Mouse (Mus musculus): ENCODE measurements around the gene Rps6ka5. TPM values are rescaled to one million over a fixed set of nuclear protein-coding genes. Genes with fewer than 3 reads are reported as not detected.

The Rps6ka5 gene
- polyA plus RNA-seq, 2 experiments: 1.2 to 1.4 TPM

- no peaks in the 10 kb centered on the region for H3K27me3 ChIP-seq (ENCODE audit: control insufficient read depth, insufficient read depth, low read length)
- no peak overlapping the region for H3K27ac ChIP-seq
- H3K4me1 ChIP-seq (replicated peaks; ENCODE audit: control insufficient read depth in 2 of 2, insufficient read depth in 2 of 2, low read length in 1 of 2): peaks cover 0 to 4% of the 10 kb centered on the region in 2 experiments; a peak in 3 of 4 replicates
- ATAC-seq (ENCODE audit: insufficient read depth) (no peak), DNase-seq (ENCODE audit: low read depth in 3 of 3, low spot score in 3 of 3) (no peak)
- no peaks in the 10 kb centered on the region for H3K9me3 ChIP-seq (ENCODE audit: control insufficient read depth, low read length)
- H3K36me3 ChIP-seq (replicated peaks; ENCODE audit: control insufficient read depth, insufficient read depth, low read depth): no peaks in the 10 kb centered on the region
- H3K4me2 ChIP-seq (ENCODE audit: low read depth): no peak overlapping the region
- H3K9ac ChIP-seq (replicated peaks): no peak overlapping the region
- H3K4me3 ChIP-seq (ENCODE audit: insufficient read depth in 1 of 2, low read depth in 2 of 2, low read length in 2 of 2): no peak overlapping the region
- TF ChIP-seq EP300 (IDR thresholded peaks at IDR 0.05; ENCODE audit: low read depth) (no peak), CTCF (IDR thresholded peaks at IDR 0.05; ENCODE audit: low read depth) (no peak)
- 41% methylated on average over 4 of the region's 4 CpGs for WGBS (ENCODE audit: insufficient replicate concordance)
These were observed 9.8 kb downstream of the Rps6ka5 start for GRCm38 (mm10) chr12:100716969-100717368.

DNA sequence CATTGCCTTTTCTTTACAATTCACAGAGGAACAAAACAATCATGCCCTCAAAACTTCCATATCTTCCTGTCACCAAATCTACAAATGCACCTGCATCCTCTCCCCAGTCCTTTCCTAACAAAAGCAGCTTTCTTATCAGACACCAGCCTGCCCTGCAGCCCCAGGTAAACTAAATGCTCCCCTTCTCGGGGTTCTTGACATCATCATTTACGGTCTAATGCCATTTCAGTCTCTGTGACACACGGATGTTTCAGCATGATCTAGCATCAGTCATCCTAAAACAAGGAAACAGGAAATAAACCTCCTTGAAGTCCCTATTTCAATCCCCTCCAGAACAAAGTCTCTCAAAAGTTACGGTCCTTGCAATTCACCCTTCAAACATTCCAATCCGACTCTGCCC is 15.0 kb downstream of the Rps6ka5 start:
- Histone ChIP-seq H3K9me3 (ENCODE audit: control insufficient read depth, low read length) (no peaks in the 10 kb centered on the region), H3K4me2 (ENCODE audit: low read depth) (no peak overlapping the region)
- TF ChIP-seq CTCF (IDR thresholded peaks at IDR 0.05; ENCODE audit: low read depth): no peak
- no peak for TF ChIP-seq EP300 (IDR thresholded peaks at IDR 0.05; ENCODE audit: low read depth)

DNA sequence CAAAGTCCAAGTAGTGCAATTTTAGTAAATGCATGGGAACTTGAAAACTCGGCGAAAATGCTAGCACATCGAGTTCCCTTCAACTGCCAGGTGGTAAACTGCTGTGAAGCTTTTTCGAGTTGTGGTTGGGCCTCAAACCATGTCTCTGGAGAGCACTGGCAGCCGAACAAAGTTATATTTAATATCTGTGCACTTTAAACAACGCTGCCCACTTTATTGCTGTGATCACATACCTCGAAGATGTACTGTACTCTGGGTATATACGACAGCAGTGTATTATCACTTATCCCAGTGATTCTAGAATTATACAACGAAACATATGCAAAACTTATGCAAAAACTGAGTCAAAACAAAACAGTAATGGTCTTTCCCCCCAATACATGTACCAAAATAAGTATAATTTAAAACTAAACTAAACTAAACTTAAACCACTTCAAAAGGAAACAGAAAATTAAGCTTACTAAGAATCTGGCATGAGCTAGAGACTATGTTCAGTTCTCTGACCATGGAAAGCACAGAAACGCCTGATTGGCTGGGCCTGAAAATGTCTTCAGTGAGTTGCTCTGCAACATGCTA is 15.6 kb downstream of the Rps6ka5 start:
- TF ChIP-seq EP300 (IDR thresholded peaks at IDR 0.05; ENCODE audit: low read depth) (no peak), CTCF (IDR thresholded peaks at IDR 0.05; ENCODE audit: low read depth) (no peak)
- Histone ChIP-seq H3K27ac (no peak overlapping the region), H3K9me3 (ENCODE audit: control insufficient read depth, low read length) (no peaks in the 10 kb centered on the region), H3K9ac (replicated peaks) (no peak overlapping the region), H3K4me3 (ENCODE audit: insufficient read depth in 1 of 2, low read depth in 2 of 2, low read length in 2 of 2) (no peak overlapping the region), H3K4me2 (ENCODE audit: low read depth) (peak overlapping the region; percentile 21; the same call in 1 of the 2 replicates), H3K4me1 (replicated peaks; ENCODE audit: control insufficient read depth in 2 of 2, insufficient read depth in 2 of 2, low read length in 1 of 2) (peaks cover 4 to 20% of the 10 kb centered on the region in 2 experiments), H3K27me3 (ENCODE audit: control insufficient read depth, insufficient read depth, low read length) (no peaks in the 10 kb centered on the region), H3K36me3 (replicated peaks; ENCODE audit: control insufficient read depth, insufficient read depth, low read depth) (no peaks in the 10 kb centered on the region)
- DNase-seq (ENCODE audit: low read depth in 3 of 3, low spot score in 3 of 3) (no peak), ATAC-seq (ENCODE audit: insufficient read depth) (no peak)
- WGBS (ENCODE audit: insufficient replicate concordance): 21% methylated on average over 10 of the region's 10 CpGs

More for the DNA sequence above, 15.0 kb downstream of the Rps6ka5 start:
- 24% methylated on average over 5 of the region's 5 CpGs for WGBS (ENCODE audit: insufficient replicate concordance)
- Histone ChIP-seq H3K27ac (no peak overlapping the region), H3K4me3 (ENCODE audit: insufficient read depth in 1 of 2, low read depth in 2 of 2, low read length in 2 of 2) (no peak overlapping the region), H3K36me3 (replicated peaks; ENCODE audit: control insufficient read depth, insufficient read depth, low read depth) (no peaks in the 10 kb centered on the region), H3K4me1 (replicated peaks; ENCODE audit: control insufficient read depth in 2 of 2, insufficient read depth in 2 of 2, low read length in 1 of 2) (peaks cover 4 to 20% of the 10 kb centered on the region in 2 experiments), H3K27me3 (ENCODE audit: control insufficient read depth, insufficient read depth, low read length) (no peaks in the 10 kb centered on the region), H3K9ac (replicated peaks) (no peak overlapping the region)
- DNase-seq (ENCODE audit: low read depth in 3 of 3, low spot score in 3 of 3) (no peak), ATAC-seq (ENCODE audit: insufficient read depth) (no peak)

DNA sequence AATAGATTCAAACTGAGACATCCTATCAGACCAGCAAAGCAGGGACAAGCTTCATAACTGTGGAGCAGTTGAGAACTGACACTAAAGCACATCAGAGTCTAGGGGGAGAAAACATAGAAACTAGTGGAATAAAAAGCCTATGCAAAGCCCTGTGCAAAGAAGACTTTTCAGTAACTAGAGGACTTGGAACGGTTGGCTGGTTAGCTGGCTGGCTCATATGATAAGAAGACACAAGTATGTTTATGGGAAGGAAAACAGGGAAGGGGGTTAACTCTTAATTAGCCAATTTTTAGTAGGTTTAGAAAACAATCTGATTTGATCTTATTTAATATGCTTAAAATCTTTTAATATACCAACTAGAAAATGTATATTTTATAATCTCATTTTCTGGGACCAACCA is 16.4 kb downstream of the Rps6ka5 start:
- Histone ChIP-seq H3K27me3 (ENCODE audit: control insufficient read depth, insufficient read depth, low read length) (no peaks in the 10 kb centered on the region), H3K36me3 (replicated peaks; ENCODE audit: control insufficient read depth, insufficient read depth, low read depth) (no peaks in the 10 kb centered on the region), H3K4me2 (ENCODE audit: low read depth) (peak overlapping the region; percentile 12), H3K9me3 (ENCODE audit: control insufficient read depth, low read length) (no peaks in the 10 kb centered on the region), H3K9ac (replicated peaks) (no peak overlapping the region), H3K27ac (no peak overlapping the region), H3K4me1 (replicated peaks; ENCODE audit: control insufficient read depth in 2 of 2, insufficient read depth in 2 of 2, low read length in 1 of 2) (peaks cover 4 to 20% of the 10 kb centered on the region in 2 experiments), H3K4me3 (ENCODE audit: insufficient read depth in 1 of 2, low read depth in 2 of 2, low read length in 2 of 2) (no peak overlapping the region)
- 0% methylated on average over 1 of the region's 1 CpGs for WGBS (ENCODE audit: insufficient replicate concordance)
- no peak; the same call in 1 of the 2 replicates for TF ChIP-seq EP300 (IDR thresholded peaks at IDR 0.05; ENCODE audit: low read depth)
- TF ChIP-seq CTCF (IDR thresholded peaks at IDR 0.05; ENCODE audit: low read depth): no peak
- DNase-seq (ENCODE audit: low read depth in 3 of 3, low spot score in 3 of 3): no peak
- ATAC-seq (ENCODE audit: insufficient read depth): no peak

GRCm38 (mm10) chr12:100707312-100707711 is 19.5 kb downstream of the Rps6ka5 start:
- Histone ChIP-seq H3K4me2 (ENCODE audit: low read depth) (no peak overlapping the region), H3K27me3 (ENCODE audit: control insufficient read depth, insufficient read depth, low read length) (no peaks in the 10 kb centered on the region), H3K4me1 (replicated peaks; ENCODE audit: control insufficient read depth in 2 of 2, insufficient read depth in 2 of 2, low read length in 1 of 2) (peaks cover 4 to 20% of the 10 kb centered on the region in 2 experiments), H3K9ac (replicated peaks) (no peak overlapping the region), H3K27ac (no peak overlapping the region), H3K4me3 (ENCODE audit: insufficient read depth in 1 of 2, low read depth in 2 of 2, low read length in 2 of 2) (no peak overlapping the region), H3K9me3 (ENCODE audit: control insufficient read depth, low read length) (no peaks in the 10 kb centered on the region), H3K36me3 (replicated peaks; ENCODE audit: control insufficient read depth, insufficient read depth, low read depth) (no peaks in the 10 kb centered on the region)
- DNase-seq (ENCODE audit: low read depth in 3 of 3, low spot score in 3 of 3): no peak
- WGBS (ENCODE audit: insufficient replicate concordance): 38% methylated on average over 2 of the region's 2 CpGs
- ATAC-seq (ENCODE audit: insufficient read depth): no peak
- TF ChIP-seq EP300 (IDR thresholded peaks at IDR 0.05; ENCODE audit: low read depth) (0 out of 2 replicates have a peak, but pooled peaks have one; percentile 18), CTCF (IDR thresholded peaks at IDR 0.05; ENCODE audit: low read depth) (no peak)
